Mouse (Mus musculus) adrenal gland, postnatal 10 days (tissue): Measurements from ENCODE around the gene Wdr63. TPM values are rescaled to one million over a fixed set of nuclear protein-coding genes. Genes with fewer than 3 reads are reported as not detected.
A peak's percentile ranks its signal among the peaks of the same experiment; 100 is the strongest.

Source experiments
- DNase-seq: peaks from one replicate; pipeline ENCODE4 v3.0.0; 2021; ENCODE audit warnings: mixed read lengths
- long read RNA-seq, 2 experiments: library from polyadenylated mRNA; stranded (forward); transcript quantifications; one replicate each; pipeline ENCODE4 v2.0.0; 2021
- total RNA-seq, 2 experiments: library from RNA; stranded (reverse); gene quantifications; 2 replicates each; pipeline ENCODE4 v1.2.3; 2021

Wdr63 gene
- total RNA-seq, result under 1 TPM; 0.15 to 0.39 TPM
- long read RNA-seq, experiment 1, partial matches to known transcripts, result 1 of 1 reads
- long read RNA-seq, experiment 1, other reads (novel, unspliced or antisense), result 0 of 1 reads
- long read RNA-seq, experiment 2, result 0 reads

- peak; percentile 65 for DNase-seq
Measured at GRCm38 (mm10) chr3:146107921-146108571, at the start of gene Wdr63. TSS of gene Wdr63 (minus strand) at chr3:146108130.

GRCm38 (mm10) chr3:146156811-146157210, 48.9 kb upstream of the Wdr63 start:
- no peak for DNase-seq

- DNase-seq, result no peak
Measured at GRCm38 (mm10) chr3:146155628-146156576, 48.0 kb upstream of the Wdr63 start.

- DNase-seq, result no peak
Measured at GRCm38 (mm10) chr3:146153862-146154611, 46.1 kb upstream of the Wdr63 start.

- no peak for DNase-seq
Measured at GRCm38 (mm10) chr3:146152913-146153312, 45.0 kb upstream of the Wdr63 start.

GRCm38 (mm10) chr3:146152348-146152747, 44.4 kb upstream of the Wdr63 start:
- DNase-seq, result no peak

GRCm38 (mm10) chr3:146151755-146152154, 43.8 kb upstream of the Wdr63 start:
- DNase-seq, result no peak

- DNase-seq, result no peak
Measured at GRCm38 (mm10) chr3:146151328-146151727, 43.4 kb upstream of the Wdr63 start.

- DNase-seq, result peak; percentile 7
Measured at GRCm38 (mm10) chr3:146150560-146150959, 42.6 kb upstream of the Wdr63 start.

- peak; percentile 65 for DNase-seq
Measured at GRCm38 (mm10) chr3:146150058-146150400, 42.1 kb upstream of the Wdr63 start.

GRCm38 (mm10) chr3:146149156-146150057, 41.5 kb upstream of the Wdr63 start, which contains the start of gene Mcoln2:
TSS of gene Mcoln2 (plus strand) at chr3:146149833.
- no peak for DNase-seq

- no peak for DNase-seq
Measured at GRCm38 (mm10) chr3:146146131-146146530, 38.2 kb upstream of the Wdr63 start.

- DNase-seq, result no peak
Measured at GRCm38 (mm10) chr3:146145501-146145900, 37.6 kb upstream of the Wdr63 start.

- no peak for DNase-seq
Measured at GRCm38 (mm10) chr3:146142523-146142922, 34.6 kb upstream of the Wdr63 start.

- no peak for DNase-seq
Measured at GRCm38 (mm10) chr3:146140276-146140675, 32.3 kb upstream of the Wdr63 start.

GRCm38 (mm10) chr3:146136422-146136821, 28.5 kb upstream of the Wdr63 start:
- DNase-seq, result no peak

GRCm38 (mm10) chr3:146135417-146135816, 27.5 kb upstream of the Wdr63 start:
- DNase-seq, result no peak

- no peak for DNase-seq
Measured at GRCm38 (mm10) chr3:146134834-146135233, 26.9 kb upstream of the Wdr63 start.

GRCm38 (mm10) chr3:146127205-146127604, 19.3 kb upstream of the Wdr63 start:
- DNase-seq, result no peak

GRCm38 (mm10) chr3:146123464-146123825, 15.5 kb upstream of the Wdr63 start:
- no peak for DNase-seq

GRCm38 (mm10) chr3:146122807-146123463, 15.0 kb upstream of the Wdr63 start:
- DNase-seq, result no peak
